Mouse (Mus musculus): Measurements from ENCODE around the gene Kcnj10.

DNA sequence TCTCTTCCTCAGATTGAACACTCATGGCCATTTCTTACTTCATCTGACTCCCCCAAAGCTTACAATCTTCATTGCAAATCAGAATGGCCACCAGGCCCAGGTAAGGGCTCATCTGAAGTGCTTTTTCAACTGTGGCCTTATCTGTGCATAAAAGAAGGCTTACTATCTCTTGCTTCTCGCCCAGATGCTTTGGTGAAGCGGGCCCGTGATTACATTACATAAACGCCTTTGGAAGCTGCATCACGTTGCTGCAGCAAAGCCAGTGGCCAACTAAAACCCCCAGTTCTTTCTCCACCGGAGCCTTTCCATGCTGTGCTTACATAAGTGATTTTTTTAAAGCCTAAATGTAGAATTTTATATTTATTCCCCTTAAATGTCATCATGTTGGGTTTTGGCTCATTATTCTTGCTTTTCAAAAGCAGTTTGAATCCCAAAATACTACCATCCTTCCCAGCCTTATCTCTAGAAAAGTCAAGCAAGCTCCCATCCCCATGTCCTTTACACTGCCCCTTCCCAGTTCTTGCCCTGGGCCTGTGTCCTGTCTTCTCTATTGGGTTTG is 17.1 kb upstream of the Kcnj10 start:
- TF ChIP-seq CTCF (IDR thresholded peaks at IDR 0.05; ENCODE audit: control insufficient read depth, insufficient read depth, low read length) (no peak), POLR2A (IDR thresholded peaks at IDR 0.05; ENCODE audit: borderline replicate concordance, control insufficient read depth, low read depth, low read length) (no peak)

Data from bone marrow, adult 2 months (tissue).